Mouse (Mus musculus) kidney, adult 2 months (tissue): ENCODE measurements at regions not wholly inside any gene's neighbourhood (a gene's known extent, or its start where the extent isn't known, plus 50 kb on each side); places are given as distances from the start of the nearest gene placed in this dataset.

ENCODE experiments used
- CTCF ChIP-seq: fragments of 200-500 bp; conservative IDR thresholded peaks from 2 replicates; pipeline ENCODE4 v1.5.1; 2011; ENCODE audit warnings: low read depth, mild to moderate bottlenecking, control low read depth, low read length, moderate library complexity, mixed read lengths; ENCODE audit not compliant: insufficient read depth, insufficient read length
- POLR2A ChIP-seq: fragments of 200-500 bp; IDR thresholded peaks from one replicate; pipeline ENCODE4 v1.6.1; 2011; ENCODE audit warnings: low read depth, low read length, control low read depth

DNA sequence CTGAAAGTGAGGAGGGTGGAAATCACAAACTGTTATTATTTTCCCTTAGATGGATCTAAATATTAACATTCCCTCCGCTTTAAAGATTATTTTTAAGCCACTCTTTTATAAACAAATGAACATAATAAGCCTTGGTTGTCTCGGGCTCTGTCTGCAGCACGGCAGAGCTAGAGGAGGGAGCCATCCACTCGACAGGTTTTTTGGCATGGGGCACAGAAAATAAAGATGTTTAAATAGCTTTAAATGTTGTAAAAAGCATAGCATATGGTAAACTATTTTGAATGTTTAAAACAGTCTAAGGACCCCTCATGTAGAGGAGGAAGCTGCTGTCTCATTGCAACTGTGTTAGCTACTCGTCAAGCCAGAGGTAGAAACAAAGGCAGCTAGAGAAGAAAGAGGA lies 338.4 kb downstream of the Kcnrg start:
- TF ChIP-seq CTCF: no peak
- no peak for TF ChIP-seq POLR2A
